Mouse (Mus musculus) bone marrow, adult 2 months (tissue): ENCODE data around the gene Egflam.

Source experiments
- CTCF ChIP-seq: fragments of 200-500 bp; IDR thresholded peaks from 2 replicates; pipeline ENCODE4 v1.5.1; 2011; ENCODE audit warnings: low read length, control low read depth; ENCODE audit not compliant: control insufficient read depth, insufficient read depth
- POLR2A ChIP-seq: fragments of 200-500 bp; IDR thresholded peaks from 2 replicates; pipeline ENCODE4 v1.6.1; 2011; ENCODE audit warnings: low read depth, mild to moderate bottlenecking, control low read depth, low read length, borderline replicate concordance; ENCODE audit not compliant: control insufficient read depth

DNA sequence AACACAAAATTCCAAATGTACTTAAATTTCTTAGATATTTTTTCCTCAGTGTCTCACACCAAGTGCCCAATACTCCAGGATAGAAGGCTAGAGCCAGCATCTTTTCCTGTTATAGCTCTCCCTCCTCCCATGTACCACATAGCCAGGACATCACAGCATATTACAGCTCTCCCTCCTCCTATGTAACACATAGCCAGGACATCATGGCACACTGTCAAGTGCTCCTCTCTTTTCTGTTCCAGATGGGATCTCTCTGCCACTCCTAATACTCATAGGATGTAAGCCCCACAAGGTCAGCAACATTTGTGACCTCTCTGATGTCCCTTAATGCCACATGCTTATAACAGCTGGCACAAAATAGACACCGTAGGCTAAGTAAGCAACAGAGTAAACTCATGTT, 65.3 kb downstream of the Egflam start:
- no peak for TF ChIP-seq CTCF
- TF ChIP-seq POLR2A = no peak
